Mouse (Mus musculus): Measurements from ENCODE around the gene Nepro. TPM values are rescaled to one million over a fixed set of nuclear protein-coding genes. Genes with fewer than 3 reads are reported as not detected.
A peak's percentile ranks its signal among the peaks of the same experiment; 100 is the strongest.

Nepro gene
- polyA plus RNA-seq, 1 experiment from 2014 or later = 2.3 TPM

GRCm38 (mm10) chr16:44685401-44685800 lies 38.7 kb upstream of the Nepro start:
- no peak for TF ChIP-seq CTCF (IDR thresholded peaks at IDR 0.05; ENCODE audit: low read depth)
- no peak overlapping the region for H3K4me3 ChIP-seq (ENCODE audit: low read depth, low read length)
- H3K27me3 ChIP-seq (replicated peaks; ENCODE audit: control insufficient read depth, insufficient read depth, low read length) = no peaks in the 10 kb centered on the region
- H3K9ac ChIP-seq (ENCODE audit: low read depth, low read length) = no peak overlapping the region
- no peaks in the 10 kb centered on the region for H3K9me3 ChIP-seq (ENCODE audit: control insufficient read depth)
- no peak overlapping the region for H3K27ac ChIP-seq (ENCODE audit: low read depth, low read length)
- no peak overlapping the region for H3K4me2 ChIP-seq (replicated peaks; ENCODE audit: low read depth)
- WGBS = 80% methylated on average over 7 of the region's 7 CpGs
- no peaks in the 10 kb centered on the region for H3K36me3 ChIP-seq (ENCODE audit: control insufficient read depth, insufficient read depth)
- no peak for ATAC-seq
- no peaks in the 10 kb centered on the region for H3K4me1 ChIP-seq (replicated peaks; ENCODE audit: control insufficient read depth, insufficient read depth, low read length)

DNA sequence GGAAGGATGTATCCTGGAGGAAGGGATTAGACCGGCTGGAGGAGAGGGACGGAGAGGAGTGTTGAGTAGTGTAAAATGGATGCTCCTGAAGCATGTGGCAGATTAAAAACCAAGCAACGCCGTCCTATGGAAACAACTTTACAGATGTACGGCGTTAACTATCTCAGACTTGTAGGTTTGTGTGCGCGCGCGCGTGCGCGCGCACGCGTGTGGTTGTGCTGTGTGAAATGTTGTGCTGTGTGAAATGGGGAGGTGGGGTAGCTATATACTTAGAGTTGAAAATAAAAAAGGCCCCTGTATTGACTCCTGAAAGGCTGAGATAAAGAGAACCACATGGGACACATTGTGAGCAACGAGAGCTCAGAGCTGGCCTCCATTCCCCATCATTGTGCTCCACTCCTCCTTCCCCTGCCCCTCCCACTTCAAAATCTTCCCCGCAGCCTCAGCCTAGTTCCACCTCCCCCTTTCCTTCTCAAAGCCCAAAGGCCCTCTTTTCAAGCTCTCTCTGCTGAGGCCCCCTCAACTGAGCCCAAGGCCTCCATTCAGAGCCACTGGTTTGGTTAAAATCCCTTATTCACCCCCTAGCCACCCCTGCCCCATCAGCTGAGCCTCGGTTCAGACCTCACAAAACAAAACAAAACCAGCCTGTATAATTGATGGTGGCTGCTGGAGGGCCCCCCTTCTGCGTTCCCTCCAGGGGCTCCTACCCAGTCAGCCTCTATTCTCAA lies 36.9 kb upstream of the Nepro start:
- no peaks in the 10 kb centered on the region for H3K9me3 ChIP-seq (ENCODE audit: control insufficient read depth)
- WGBS = 69% methylated on average over 20 of the region's 20 CpGs
- peak overlapping the region; percentile 17; the same call in 1 of the 2 replicates for H3K4me2 ChIP-seq (replicated peaks; ENCODE audit: low read depth)
- no peak overlapping the region for H3K27ac ChIP-seq (ENCODE audit: low read depth, low read length)
- TF ChIP-seq CTCF (IDR thresholded peaks at IDR 0.05; ENCODE audit: low read depth) = no peak
- ATAC-seq = no peak
- no peaks in the 10 kb centered on the region for H3K36me3 ChIP-seq (ENCODE audit: control insufficient read depth, insufficient read depth)
- H3K4me1 ChIP-seq (replicated peaks; ENCODE audit: control insufficient read depth, insufficient read depth, low read length) = no peaks in the 10 kb centered on the region
- H3K4me3 ChIP-seq (ENCODE audit: low read depth, low read length) = no peak overlapping the region
- H3K27me3 ChIP-seq (replicated peaks; ENCODE audit: control insufficient read depth, insufficient read depth, low read length) = no peaks in the 10 kb centered on the region
- no peak overlapping the region for H3K9ac ChIP-seq (ENCODE audit: low read depth, low read length)

DNA sequence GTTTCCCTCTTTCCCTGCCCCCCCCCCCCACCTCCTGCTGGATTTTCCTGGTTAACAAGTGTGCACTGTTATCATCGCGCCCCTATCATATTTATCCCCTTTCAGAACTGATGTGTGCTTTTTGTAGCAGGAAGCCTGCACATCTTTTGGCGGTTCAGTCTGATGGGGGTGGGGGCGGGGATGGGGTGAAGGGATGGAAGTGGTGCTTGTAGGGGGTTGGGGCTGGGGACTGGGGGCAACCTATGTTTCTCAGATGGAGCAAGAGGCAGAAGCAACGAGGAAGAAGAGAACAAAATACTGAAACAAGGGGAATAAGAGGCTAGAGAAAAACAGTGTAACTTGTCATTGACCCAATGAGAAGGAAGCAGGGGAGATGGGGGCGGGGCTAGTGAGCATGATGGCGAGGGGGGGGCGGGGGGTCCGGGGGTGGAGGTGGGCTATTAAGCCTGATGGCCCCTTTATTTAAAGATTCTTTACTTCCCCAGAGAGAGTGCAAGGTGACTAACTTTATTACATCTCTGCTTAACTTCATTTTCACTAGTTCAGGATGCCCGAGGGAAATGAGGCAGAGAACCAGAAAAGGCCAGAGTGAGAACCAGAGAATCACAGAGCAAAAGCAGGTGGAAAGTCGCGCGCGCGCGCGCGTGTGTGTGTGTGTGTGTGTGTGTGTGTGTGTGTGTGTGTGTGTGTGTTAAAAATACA lies 36.2 kb upstream of the Nepro start:
- H3K27ac ChIP-seq (ENCODE audit: low read depth, low read length) = no peak overlapping the region
- ATAC-seq = no peak
- no peaks in the 10 kb centered on the region for H3K9me3 ChIP-seq (ENCODE audit: control insufficient read depth)
- no peaks in the 10 kb centered on the region for H3K27me3 ChIP-seq (replicated peaks; ENCODE audit: control insufficient read depth, insufficient read depth, low read length)
- H3K36me3 ChIP-seq (ENCODE audit: control insufficient read depth, insufficient read depth) = no peaks in the 10 kb centered on the region
- no peak overlapping the region for H3K4me3 ChIP-seq (ENCODE audit: low read depth, low read length)
- no peak overlapping the region for H3K9ac ChIP-seq (ENCODE audit: low read depth, low read length)
- no peak for TF ChIP-seq CTCF (IDR thresholded peaks at IDR 0.05; ENCODE audit: low read depth)
- whole genome bisulfite sequencing = 15% methylated on average over 18 of the region's 18 CpGs
- H3K4me2 ChIP-seq (replicated peaks; ENCODE audit: low read depth) = peak overlapping the region; percentile 17; the same call in 1 of the 2 replicates
- H3K4me1 ChIP-seq (replicated peaks; ENCODE audit: control insufficient read depth, insufficient read depth, low read length) = no peaks in the 10 kb centered on the region

- no peak overlapping the region for H3K27ac ChIP-seq (ENCODE audit: low read depth, low read length)
- H3K9ac ChIP-seq (ENCODE audit: low read depth, low read length) = no peak overlapping the region
- H3K4me2 ChIP-seq (replicated peaks; ENCODE audit: low read depth) = no peak overlapping the region
- H3K36me3 ChIP-seq (ENCODE audit: control insufficient read depth, insufficient read depth) = no peaks in the 10 kb centered on the region
- H3K4me3 ChIP-seq (ENCODE audit: low read depth, low read length) = no peak overlapping the region
- no peaks in the 10 kb centered on the region for H3K9me3 ChIP-seq (ENCODE audit: control insufficient read depth)
- ATAC-seq = no peak
- no peaks in the 10 kb centered on the region for H3K27me3 ChIP-seq (replicated peaks; ENCODE audit: control insufficient read depth, insufficient read depth, low read length)
- no peak for TF ChIP-seq CTCF (IDR thresholded peaks at IDR 0.05; ENCODE audit: low read depth)
- H3K4me1 ChIP-seq (replicated peaks; ENCODE audit: control insufficient read depth, insufficient read depth, low read length) = no peaks in the 10 kb centered on the region
- WGBS = 30% methylated on average over 4 of the region's 4 CpGs
These were observed 35.6 kb upstream of the Nepro start for GRCm38 (mm10) chr16:44688507-44688906.

GRCm38 (mm10) chr16:44690501-44690900 lies 33.6 kb upstream of the Nepro start:
- ATAC-seq = no peak
- TF ChIP-seq CTCF (IDR thresholded peaks at IDR 0.05; ENCODE audit: low read depth) = no peak
- Histone ChIP-seq H3K9me3 (ENCODE audit: control insufficient read depth) (no peaks in the 10 kb centered on the region), H3K4me2 (replicated peaks; ENCODE audit: low read depth) (no peak overlapping the region), H3K36me3 (ENCODE audit: control insufficient read depth, insufficient read depth) (no peaks in the 10 kb centered on the region), H3K27ac (ENCODE audit: low read depth, low read length) (no peak overlapping the region), H3K4me1 (replicated peaks; ENCODE audit: control insufficient read depth, insufficient read depth, low read length) (no peaks in the 10 kb centered on the region; the same call in 1 of the 2 replicates), H3K9ac (ENCODE audit: low read depth, low read length) (no peak overlapping the region), H3K27me3 (replicated peaks; ENCODE audit: control insufficient read depth, insufficient read depth, low read length) (no peaks in the 10 kb centered on the region), H3K4me3 (ENCODE audit: low read depth, low read length) (no peak overlapping the region)
- 58% methylated on average over 2 of the region's 2 CpGs for WGBS

DNA sequence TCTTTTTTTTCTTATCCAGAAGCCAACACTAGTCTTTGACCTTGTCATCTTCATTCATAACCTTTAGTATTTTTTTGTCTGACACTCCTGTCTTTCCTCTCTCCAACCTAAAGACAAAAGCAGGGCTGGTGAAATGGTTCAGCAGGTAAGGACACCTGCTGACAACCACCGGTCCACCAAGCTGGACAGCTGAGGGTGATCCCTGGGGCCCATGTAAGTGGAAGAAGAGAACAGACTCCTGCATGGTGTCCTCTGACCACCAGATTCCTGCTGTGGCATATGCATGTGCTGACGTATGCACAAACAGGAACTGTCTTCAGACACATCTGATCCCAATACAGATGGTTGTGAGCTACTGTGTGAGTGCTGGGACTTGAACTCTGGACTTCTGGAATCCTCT lies 33.0 kb upstream of the Nepro start:
- no peak for TF ChIP-seq CTCF (IDR thresholded peaks at IDR 0.05; ENCODE audit: low read depth)
- no peak for ATAC-seq
- Histone ChIP-seq H3K27me3 (replicated peaks; ENCODE audit: control insufficient read depth, insufficient read depth, low read length) (no peaks in the 10 kb centered on the region), H3K9ac (ENCODE audit: low read depth, low read length) (no peak overlapping the region), H3K27ac (ENCODE audit: low read depth, low read length) (no peak overlapping the region), H3K4me1 (replicated peaks; ENCODE audit: control insufficient read depth, insufficient read depth, low read length) (peaks cover under 1% of the 10 kb centered on the region; the same call in 1 of the 2 replicates), H3K9me3 (ENCODE audit: control insufficient read depth) (no peaks in the 10 kb centered on the region), H3K4me3 (ENCODE audit: low read depth, low read length) (no peak overlapping the region), H3K4me2 (replicated peaks; ENCODE audit: low read depth) (no peak overlapping the region), H3K36me3 (ENCODE audit: control insufficient read depth, insufficient read depth) (no peaks in the 10 kb centered on the region)
- 73% methylated on average over 2 of the region's 2 CpGs for WGBS

Data from intestine, postnatal 0 days (tissue).